Comparison of ENCODE assay signal across 9 mouse cellular contexts in genomic region chr9:50850271-50850670, GRCm38 (mm10). TPM values are rescaled to one million over a fixed set of nuclear protein-coding genes. Genes with fewer than 3 reads are reported as not detected.
DNase-seq lines count a peak whose midpoint lies in the region; ATAC-seq lines count a peak whose summit lies in the region.
"Had no signal": no experiment of that assay in that cellular context is flagged by ENCODE, and none has a peak within 500 bp of the region (broad histone marks: within the 10 kb centered on the region; RNA-seq: fewer than 3 reads in every experiment).

No protein-coding gene starts in this region.

- H3K27ac ChIP-seq in forebrain, embryonic 15.5 days (replicated peaks) = peak overlapping the region; percentile 44; the same call in 1 of the 2 replicates
- H3K27ac ChIP-seq in forebrain, embryonic 14.5 days (ENCODE audit: low read depth, low read length) = no peak overlapping the region
- H3K27ac ChIP-seq in lung, embryonic 16.5 days (ENCODE audit: low read length) = peak overlapping the region; percentile 41; the same call in 1 of the 2 replicates
- no peak overlapping the region for H3K27ac ChIP-seq in heart, embryonic 12.5 days (ENCODE audit: poor library complexity, severe bottlenecking)
- H3K27ac ChIP-seq in neural tube, embryonic 15.5 days (replicated peaks) = no peak overlapping the region

- peaks cover 30% of the 10 kb centered on the region for H3K4me1 ChIP-seq in forebrain, embryonic 15.5 days
- H3K4me1 ChIP-seq in forebrain, embryonic 14.5 days (ENCODE audit: control insufficient read depth, insufficient read depth, low read length) = peaks cover 13% of the 10 kb centered on the region; the same call in 1 of the 2 replicates
- peaks cover 25% of the 10 kb centered on the region for H3K4me1 ChIP-seq in lung, embryonic 16.5 days (replicated peaks; ENCODE audit: control insufficient read depth, insufficient read depth, low read length)
- peaks cover 37% of the 10 kb centered on the region for H3K4me1 ChIP-seq in heart, embryonic 12.5 days (replicated peaks)
- H3K4me1 ChIP-seq in neural tube, embryonic 15.5 days = peaks cover 3% of the 10 kb centered on the region; the same call in 1 of the 2 replicates

- intact Hi-C loops in left cerebral cortex, postnatal 4 days (cut with DNase I) = no loop called here

- H3K4me3 ChIP-seq in forebrain, embryonic 15.5 days = no peak overlapping the region
- no peak overlapping the region for H3K4me3 ChIP-seq in forebrain, embryonic 14.5 days (ENCODE audit: low read depth, low read length)
- no peak overlapping the region; the same call in 1 of the 2 replicates for H3K4me3 ChIP-seq in lung, embryonic 16.5 days (ENCODE audit: low read length)
- no peak overlapping the region for H3K4me3 ChIP-seq in heart, embryonic 12.5 days
- H3K4me3 ChIP-seq in neural tube, embryonic 15.5 days (replicated peaks) = no peak overlapping the region

- WGBS in forebrain, embryonic 15.5 days = 20% methylated on average over 11 of the region's 11 CpGs
- 16% methylated on average over 11 of the region's 11 CpGs for WGBS in forebrain, embryonic 14.5 days
- 21% methylated on average over 11 of the region's 11 CpGs for WGBS in lung, embryonic 16.5 days
- 22% methylated on average over 11 of the region's 11 CpGs for WGBS in heart, embryonic 12.5 days
- WGBS in neural tube, embryonic 15.5 days = 38% methylated on average over 11 of the region's 11 CpGs

- H3K36me3 ChIP-seq in forebrain, embryonic 15.5 days = no peaks in the 10 kb centered on the region
- no peaks in the 10 kb centered on the region for H3K36me3 ChIP-seq in forebrain, embryonic 14.5 days (ENCODE audit: control insufficient read depth, insufficient read depth, low read length)
- H3K36me3 ChIP-seq in lung, embryonic 16.5 days (ENCODE audit: control insufficient read depth, insufficient read depth, low read length) = 0 out of 2 replicates have a peak, but pooled peaks cover 2% of the 10 kb centered on the region
- H3K36me3 ChIP-seq in heart, embryonic 12.5 days = no peaks in the 10 kb centered on the region
- no peaks in the 10 kb centered on the region for H3K36me3 ChIP-seq in neural tube, embryonic 15.5 days

- no peak overlapping the region for H3K4me2 ChIP-seq in forebrain, embryonic 15.5 days (replicated peaks)
- no peak overlapping the region for H3K4me2 ChIP-seq in forebrain, embryonic 14.5 days (ENCODE audit: low read length)
- H3K4me2 ChIP-seq in lung, embryonic 16.5 days (ENCODE audit: low read depth, low read length) = peak overlapping the region; percentile 18
- H3K4me2 ChIP-seq in heart, embryonic 12.5 days = peak overlapping the region; percentile 46
- H3K4me2 ChIP-seq in neural tube, embryonic 15.5 days = 0 out of 2 replicates have a peak overlapping the region, but pooled peaks have one; percentile 2

- ATAC-seq in forebrain, embryonic 15.5 days (replicated peaks) = no peak
- ATAC-seq in forebrain, embryonic 14.5 days = no peak
- ATAC-seq in lung, embryonic 16.5 days (ENCODE audit: low read depth) = 0 out of 2 replicates have a peak, but pooled peaks have one; percentile 16
- no peak for ATAC-seq in heart, embryonic 12.5 days (ENCODE audit: insufficient number of reproducible peaks, low FRiP score)
- no peak for ATAC-seq in neural tube, embryonic 15.5 days (ENCODE audit: low FRiP score)

- DNase-seq in forebrain, embryonic 14.5 days (ENCODE audit: low spot score) = no peak
- no peak for DNase-seq in lung, adult 18-20 months
- DNase-seq in left cerebral cortex, postnatal 4 days = no peak
- DNase-seq in adrenal gland, adult 8-10 months = no peak

- no peaks in the 10 kb centered on the region for H3K9me3 ChIP-seq in forebrain, embryonic 15.5 days
- H3K9me3 ChIP-seq in forebrain, embryonic 14.5 days (replicated peaks; ENCODE audit: control insufficient read depth, low read length) = no peaks in the 10 kb centered on the region
- H3K9me3 ChIP-seq in lung, embryonic 16.5 days (ENCODE audit: control insufficient read depth, low read length) = no peaks in the 10 kb centered on the region
- H3K9me3 ChIP-seq in heart, embryonic 12.5 days (replicated peaks) = no peaks in the 10 kb centered on the region
- H3K9me3 ChIP-seq in neural tube, embryonic 15.5 days (replicated peaks) = no peaks in the 10 kb centered on the region

- no peaks in the 10 kb centered on the region for H3K27me3 ChIP-seq in forebrain, embryonic 15.5 days
- H3K27me3 ChIP-seq in forebrain, embryonic 14.5 days (replicated peaks; ENCODE audit: control insufficient read depth, insufficient read depth, low read length) = no peaks in the 10 kb centered on the region
- H3K27me3 ChIP-seq in lung, embryonic 16.5 days (ENCODE audit: control insufficient read depth, insufficient read depth, low read depth, low read length) = no peaks in the 10 kb centered on the region
- H3K27me3 ChIP-seq in heart, embryonic 12.5 days (replicated peaks) = no peaks in the 10 kb centered on the region
- H3K27me3 ChIP-seq in neural tube, embryonic 15.5 days (replicated peaks) = no peaks in the 10 kb centered on the region

- no peak overlapping the region for H3K9ac ChIP-seq in forebrain, embryonic 15.5 days (replicated peaks)
- H3K9ac ChIP-seq in forebrain, embryonic 14.5 days (ENCODE audit: low read length) = no peak overlapping the region
- no peak overlapping the region for H3K9ac ChIP-seq in lung, embryonic 16.5 days (ENCODE audit: low read length)
- H3K9ac ChIP-seq in heart, embryonic 12.5 days = peak overlapping the region; percentile 44
- H3K9ac ChIP-seq in neural tube, embryonic 15.5 days (replicated peaks) = no peak overlapping the region
- H3K9ac ChIP-seq: liver, embryonic 14.5 days had no signal

RNA-seq across cellular contexts. Expression of gene Ppp2r1b, which starts 5.2 kb away (rescaled TPM):
- polyA plus RNA-seq in forebrain, embryonic 15.5 days (2015; fragmentation: Nextera tagmentation; extraction: Ambion mirVana) = 89.6 and 95.9 TPM in 2 replicates
- polyA plus RNA-seq in forebrain, embryonic 14.5 days (2014; fragmentation: Nextera tagmentation; extraction: Ambion mirVana) = 78.9 and 94.5 TPM in 2 replicates
- 58.9 and 60.3 TPM in 2 replicates for polyA plus RNA-seq in lung, embryonic 16.5 days (2015; fragmentation: Nextera tagmentation; extraction: Ambion mirVana)
- 61.1 and 62.1 TPM in 2 replicates for polyA plus RNA-seq in heart, embryonic 12.5 days (2016; fragmentation: Nextera tagmentation; extraction: Ambion mirVana)
- 43.8 and 50.8 TPM in 2 replicates for polyA plus RNA-seq in neural tube, embryonic 15.5 days (2015; fragmentation: Nextera tagmentation; extraction: Ambion mirVana)
- 10 to 100 TPM; 29.9 to 33.2 TPM for total RNA-seq in left cerebral cortex, postnatal 4 days (2021)
- total RNA-seq in adrenal gland, adult 8-10 months (2022) = 10 to 100 TPM; 32.9 to 46.7 (median 43.7) TPM

Comparison
In these comparisons a context has a peak if more than half of its experiments do, and no peak if none do; other contexts are left out.
1. H3K27ac ChIP-seq: peak in forebrain, embryonic 15.5 days (single experiment) and lung, embryonic 16.5 days (single experiment); none in forebrain, embryonic 14.5 days (single experiment), heart, embryonic 12.5 days (single experiment) and neural tube, embryonic 15.5 days (single experiment).
2. H3K4me2 ChIP-seq: peak in lung, embryonic 16.5 days (single experiment), heart, embryonic 12.5 days (single experiment) and neural tube, embryonic 15.5 days (single experiment); none in forebrain, embryonic 15.5 days (single experiment) and forebrain, embryonic 14.5 days (single experiment).